Mouse (Mus musculus): ENCODE measurements around the gene Ciapin1. TPM values are rescaled to one million over a fixed set of nuclear protein-coding genes. Genes with fewer than 3 reads are reported as not detected.
A peak's percentile ranks its signal among the peaks of the same experiment; 100 is the strongest.

Ciapin1 gene
- polyA plus RNA-seq, 1 experiment from 2014 or later = 127 TPM

GRCm38 (mm10) chr8:94781838-94782235 is 56.3 kb downstream of the Ciapin1 start:
- no peak overlapping the region for H3K27ac ChIP-seq

GRCm38 (mm10) chr8:94781155-94781837 is 56.9 kb downstream of the Ciapin1 start:
- H3K36me3 ChIP-seq = no peaks in the 10 kb centered on the region
- H3K27ac ChIP-seq = no peak overlapping the region
- no peak overlapping the region for H3K9ac ChIP-seq
- H3K9me3 ChIP-seq = no peaks in the 10 kb centered on the region
- 58% methylated on average over 7 of the region's 7 CpGs for WGBS
- ATAC-seq (ENCODE audit: low FRiP score, low read depth) = no peak
- H3K4me1 ChIP-seq = peaks cover 39% of the 10 kb centered on the region
- peak overlapping the region; percentile 40 for H3K4me2 ChIP-seq (replicated peaks)
- H3K27me3 ChIP-seq = no peaks in the 10 kb centered on the region
- H3K4me3 ChIP-seq = no peak overlapping the region

More at GRCm38 (mm10) chr8:94781838-94782235, 56.3 kb downstream of the Ciapin1 start:
- H3K4me2 ChIP-seq (replicated peaks) = peak overlapping the region; percentile 40
- H3K4me1 ChIP-seq = peaks cover 39% of the 10 kb centered on the region
- 7% methylated on average over 11 of the region's 11 CpGs for WGBS
- H3K36me3 ChIP-seq = no peaks in the 10 kb centered on the region
- H3K4me3 ChIP-seq = no peak overlapping the region
- no peaks in the 10 kb centered on the region for H3K27me3 ChIP-seq
- H3K9me3 ChIP-seq = no peaks in the 10 kb centered on the region
- no peak overlapping the region for H3K9ac ChIP-seq
- ATAC-seq (ENCODE audit: low FRiP score, low read depth) = peak; percentile 52; the same call in 1 of the 2 replicates

GRCm38 (mm10) chr8:94780491-94781154 is 57.5 kb downstream of the Ciapin1 start:
- no peak for ATAC-seq (ENCODE audit: low FRiP score, low read depth)
- H3K27me3 ChIP-seq = no peaks in the 10 kb centered on the region
- WGBS = 79% methylated on average over 21 of the region's 21 CpGs
- H3K9me3 ChIP-seq = no peaks in the 10 kb centered on the region
- H3K36me3 ChIP-seq = no peaks in the 10 kb centered on the region
- peaks cover 38% of the 10 kb centered on the region for H3K4me1 ChIP-seq
- no peak overlapping the region for H3K27ac ChIP-seq
- H3K9ac ChIP-seq = no peak overlapping the region
- H3K4me3 ChIP-seq = no peak overlapping the region
- no peak overlapping the region for H3K4me2 ChIP-seq (replicated peaks)

GRCm38 (mm10) chr8:94779534-94780294 is 58.4 kb downstream of the Ciapin1 start:
- Histone ChIP-seq H3K36me3 (no peaks in the 10 kb centered on the region), H3K4me1 (peaks cover 36% of the 10 kb centered on the region), H3K27me3 (peaks cover under 1% of the 10 kb centered on the region; the same call in 1 of the 2 replicates), H3K27ac (no peak overlapping the region; the same call in 1 of the 2 replicates), H3K9ac (no peak overlapping the region), H3K4me3 (no peak overlapping the region), H3K9me3 (no peaks in the 10 kb centered on the region), H3K4me2 (replicated peaks) (no peak overlapping the region)
- 92% methylated on average over 16 of the region's 16 CpGs for WGBS
- no peak for ATAC-seq (ENCODE audit: low FRiP score, low read depth)

- H3K9ac ChIP-seq = 0 out of 2 replicates have a peak overlapping the region, but pooled peaks have one; percentile 31
- no peaks in the 10 kb centered on the region for H3K9me3 ChIP-seq
- peaks cover 30% of the 10 kb centered on the region for H3K4me1 ChIP-seq
- H3K4me3 ChIP-seq = no peak overlapping the region
- peaks cover 8% of the 10 kb centered on the region; the same call in 1 of the 2 replicates for H3K27me3 ChIP-seq
- no peak overlapping the region for H3K4me2 ChIP-seq (replicated peaks)
- no peaks in the 10 kb centered on the region for H3K36me3 ChIP-seq
- peak overlapping the region; percentile 44; the same call in 1 of the 2 replicates for H3K27ac ChIP-seq
- ATAC-seq (ENCODE audit: low FRiP score, low read depth) = no peak
- 65% methylated on average over 10 of the region's 10 CpGs for WGBS
Measured at GRCm38 (mm10) chr8:94778895-94779533, 59.1 kb downstream of the Ciapin1 start.

GRCm38 (mm10) chr8:94778473-94778872 is 59.7 kb downstream of the Ciapin1 start:
- H3K4me2 ChIP-seq (replicated peaks) = no peak overlapping the region
- 37% methylated on average over 5 of the region's 5 CpGs for WGBS
- ATAC-seq (ENCODE audit: low FRiP score, low read depth) = no peak
- no peaks in the 10 kb centered on the region for H3K9me3 ChIP-seq
- H3K27ac ChIP-seq = peak overlapping the region; percentile 44; the same call in 1 of the 2 replicates
- no peak overlapping the region for H3K4me3 ChIP-seq
- 0 out of 2 replicates have a peak overlapping the region, but pooled peaks have one; percentile 31 for H3K9ac ChIP-seq
- H3K36me3 ChIP-seq = no peaks in the 10 kb centered on the region
- H3K4me1 ChIP-seq = peaks cover 34% of the 10 kb centered on the region
- peaks cover 11% of the 10 kb centered on the region for H3K27me3 ChIP-seq

GRCm38 (mm10) chr8:94778036-94778435 is 60.1 kb downstream of the Ciapin1 start:
- Histone ChIP-seq H3K27me3 (peaks cover 15% of the 10 kb centered on the region), H3K9ac (0 out of 2 replicates have a peak overlapping the region, but pooled peaks have one; percentile 31), H3K9me3 (no peaks in the 10 kb centered on the region), H3K36me3 (no peaks in the 10 kb centered on the region), H3K27ac (peak overlapping the region; percentile 44; the same call in 1 of the 2 replicates), H3K4me1 (peaks cover 38% of the 10 kb centered on the region), H3K4me3 (no peak overlapping the region), H3K4me2 (replicated peaks) (no peak overlapping the region)
- WGBS = 76% methylated on average over 10 of the region's 10 CpGs
- no peak for ATAC-seq (ENCODE audit: low FRiP score, low read depth)

GRCm38 (mm10) chr8:94776346-94776745 is 61.8 kb downstream of the Ciapin1 start:
- Histone ChIP-seq H3K4me2 (replicated peaks) (no peak overlapping the region), H3K9ac (no peak overlapping the region), H3K36me3 (no peaks in the 10 kb centered on the region), H3K9me3 (no peaks in the 10 kb centered on the region), H3K27me3 (peaks cover 28% of the 10 kb centered on the region), H3K4me3 (no peak overlapping the region), H3K4me1 (peaks cover 42% of the 10 kb centered on the region), H3K27ac (no peak overlapping the region)
- 81% methylated on average over 2 of the region's 2 CpGs for WGBS
- no peak for ATAC-seq (ENCODE audit: low FRiP score, low read depth)

- Histone ChIP-seq H3K27ac (no peak overlapping the region), H3K4me1 (peaks cover 47% of the 10 kb centered on the region), H3K9ac (no peak overlapping the region), H3K4me2 (replicated peaks) (no peak overlapping the region), H3K9me3 (no peaks in the 10 kb centered on the region), H3K4me3 (no peak overlapping the region), H3K36me3 (no peaks in the 10 kb centered on the region), H3K27me3 (peaks cover 45% of the 10 kb centered on the region)
- 68% methylated on average over 1 of the region's 1 CpGs for WGBS
- no peak for ATAC-seq (ENCODE audit: low FRiP score, low read depth)
Measured at GRCm38 (mm10) chr8:94774601-94775000, 63.6 kb downstream of the Ciapin1 start.

- no peaks in the 10 kb centered on the region for H3K36me3 ChIP-seq
- H3K9ac ChIP-seq = no peak overlapping the region
- H3K4me3 ChIP-seq = no peak overlapping the region
- H3K9me3 ChIP-seq = no peaks in the 10 kb centered on the region
- H3K27me3 ChIP-seq = peaks cover 50% of the 10 kb centered on the region
- ATAC-seq (ENCODE audit: low FRiP score, low read depth) = no peak
- WGBS = 8% methylated on average over 12 of the region's 12 CpGs
- H3K4me2 ChIP-seq (replicated peaks) = peak overlapping the region; percentile 27; the same call in 1 of the 2 replicates
- H3K4me1 ChIP-seq = peaks cover 43% of the 10 kb centered on the region
- H3K27ac ChIP-seq = no peak overlapping the region
Measured at GRCm38 (mm10) chr8:94773700-94774171, 64.4 kb downstream of the Ciapin1 start.

GRCm38 (mm10) chr8:94773048-94773447 is 65.1 kb downstream of the Ciapin1 start:
- H3K4me1 ChIP-seq = peaks cover 36% of the 10 kb centered on the region
- peak overlapping the region; percentile 95 for H3K4me2 ChIP-seq (replicated peaks)
- H3K36me3 ChIP-seq = no peaks in the 10 kb centered on the region
- H3K9me3 ChIP-seq = no peaks in the 10 kb centered on the region
- peak overlapping the region; percentile 55; the same call in 1 of the 2 replicates for H3K4me3 ChIP-seq
- no peak for ATAC-seq (ENCODE audit: low FRiP score, low read depth)
- H3K9ac ChIP-seq = no peak overlapping the region
- 48% methylated on average over 6 of the region's 6 CpGs for WGBS
- H3K27ac ChIP-seq = no peak overlapping the region
- peaks cover 50% of the 10 kb centered on the region for H3K27me3 ChIP-seq

Measured in limb, embryonic 13.5 days (tissue).